Mouse (Mus musculus) G1E (cell line): ENCODE data around the gene Car1.

Experiments
- CTCF ChIP-seq: IDR thresholded peaks from 2 replicates; pipeline ENCODE4 v1.5.1; 2012; ENCODE audit warnings: low read depth, low read length, inconsistent platforms, mixed read lengths
- GATA1 ChIP-seq: IDR thresholded peaks from 2 replicates; pipeline ENCODE4 v1.6.1; 2012; ENCODE audit warnings: borderline replicate concordance, low read length, inconsistent platforms, mixed read lengths
- GATA2 ChIP-seq: IDR thresholded peaks from 2 replicates; pipeline ENCODE4 v1.6.1; 2012; ENCODE audit warnings: low read depth, low read length, inconsistent platforms, borderline replicate concordance
- POLR2AphosphoS5 ChIP-seq: IDR thresholded peaks from 2 replicates; pipeline ENCODE4 v1.6.1; 2012; ENCODE audit warnings: low read depth, low read length, inconsistent platforms; ENCODE audit not compliant: insufficient replicate concordance

- TF ChIP-seq CTCF (no peak), GATA1 (no peak), GATA2 (no peak), POLR2AphosphoS5 (no peak)
Observed at GRCm38 (mm10) chr3:14805962-14806361, 2.2 kb downstream of the Car1 start.
